Mouse (Mus musculus) limb, embryonic 12.5 days (tissue): ENCODE results near the gene Frmpd1. TPM values are rescaled to one million over a fixed set of nuclear protein-coding genes. Genes with fewer than 3 reads are reported as not detected.

Experiments
- ATAC-seq: fragments of 200-750 bp; cut with Nextera tagmentation; 2 replicates; pipeline ENCODE4 v1.8.0; 2017; ENCODE audit warnings: low read depth, moderate TSS enrichment; ENCODE audit not compliant: insufficient number of reproducible peaks, insufficient read depth, low FRiP score, low TSS enrichment
- H3K27ac ChIP-seq: fragments of 300-500 bp; sonication (generic); 2 replicates; pipeline ENCODE4 v1.5.1; 2016; ENCODE audit warnings: mild to moderate bottlenecking, moderate library complexity
- H3K27me3 ChIP-seq: fragments of 300-500 bp; sonication (generic); 2 replicates; pipeline ENCODE4 v1.6.1; 2016; ENCODE audit warnings: mild to moderate bottlenecking, moderate library complexity
- H3K36me3 ChIP-seq: fragments of 300-500 bp; sonication (generic); 2 replicates; pipeline ENCODE4 v1.6.1; 2016; ENCODE audit warnings: mild to moderate bottlenecking, moderate library complexity
- H3K4me1 ChIP-seq: fragments of 300-500 bp; sonication (generic); replicated peaks from 2 replicates; pipeline ENCODE4 v1.6.1; 2016
- H3K4me2 ChIP-seq: fragments of 300-500 bp; sonication (generic); 2 replicates; pipeline ENCODE4 v1.6.1; 2016; ENCODE audit warnings: mild to moderate bottlenecking, moderate library complexity
- H3K4me3 ChIP-seq: fragments of 300-500 bp; sonication (generic); replicated peaks from 2 replicates; pipeline ENCODE4 v1.5.1; 2016; ENCODE audit warnings: mild to moderate bottlenecking
- H3K9ac ChIP-seq: fragments of 300-500 bp; sonication (generic); replicated peaks from 2 replicates; pipeline ENCODE4 v1.6.1; 2016; ENCODE audit warnings: mild to moderate bottlenecking, moderate library complexity
- H3K9me3 ChIP-seq: fragments of 300-500 bp; sonication (generic); 2 replicates; pipeline ENCODE4 v1.6.1; 2016; ENCODE audit warnings: mild to moderate bottlenecking, moderate library complexity
- WGBS: fragments of 180-500 bp; shearing (Covaris S2); methylation state at CpG from one replicate; pipeline ENCODE4 v1.1.7; 2016; 5-methylcytosine and 5-hydroxymethylcytosine counted together
- polyA plus RNA-seq: library from polyadenylated mRNA; unstranded; fragments of >200 nt; fragmentation: Nextera tagmentation; extraction: Ambion mirVana; gene quantifications from 2 replicates; pipeline ENCODE4 v1.2.1, GENCODE M21; 2016

The Frmpd1 gene
- polyA plus RNA-seq, 1 experiment from 2014 or later = 3.6 TPM

DNA sequence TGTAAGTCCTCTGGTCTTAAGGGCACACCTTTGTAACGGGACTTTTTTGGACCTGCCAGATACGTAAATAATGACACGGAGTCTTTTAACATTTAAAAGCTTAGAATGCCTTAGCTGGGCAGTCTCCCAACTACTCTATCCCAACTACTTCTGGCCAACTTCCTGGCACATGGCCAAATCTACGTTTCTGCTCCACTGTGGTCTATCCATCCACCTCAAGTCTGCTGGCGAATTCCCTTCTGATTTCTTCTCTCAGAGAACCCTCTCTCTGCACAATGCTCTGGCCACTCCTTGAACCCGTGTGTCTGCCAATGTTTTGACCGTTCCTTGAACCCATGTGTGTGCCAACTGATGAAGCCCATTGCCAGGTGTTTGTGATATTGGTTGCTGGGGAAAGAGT lies 146.5 kb downstream of the Frmpd1 start:
- H3K4me2 ChIP-seq = no peak overlapping the region
- H3K27ac ChIP-seq = no peak overlapping the region
- 84% methylated on average over 7 of the region's 7 CpGs for WGBS
- H3K4me1 ChIP-seq = no peaks in the 10 kb centered on the region
- H3K4me3 ChIP-seq = no peak overlapping the region
- H3K27me3 ChIP-seq = no peaks in the 10 kb centered on the region; the same call in 1 of the 2 replicates
- no peak for ATAC-seq
- no peaks in the 10 kb centered on the region for H3K9me3 ChIP-seq
- H3K36me3 ChIP-seq = no peaks in the 10 kb centered on the region
- H3K9ac ChIP-seq = no peak overlapping the region

DNA sequence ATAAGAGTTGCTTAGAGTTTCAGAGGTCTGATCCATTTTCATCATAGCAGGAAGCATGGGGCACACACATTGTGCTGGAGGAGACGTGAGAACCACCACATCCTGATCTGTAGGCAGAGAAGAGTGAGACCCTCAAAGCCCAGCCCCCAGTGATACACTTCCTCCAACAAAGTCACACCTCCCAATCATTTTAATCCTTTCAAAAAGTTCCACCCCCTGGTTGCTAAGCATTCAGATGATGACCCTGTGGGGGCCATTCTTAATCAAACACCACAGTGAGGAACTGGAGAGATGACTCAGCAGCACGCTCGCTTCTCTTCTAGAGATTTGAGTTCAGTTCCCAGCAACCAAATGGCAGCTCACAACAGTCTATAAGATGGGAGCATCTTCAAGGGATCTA lies 147.8 kb downstream of the Frmpd1 start:
- Histone ChIP-seq H3K9ac (no peak overlapping the region), H3K4me3 (no peak overlapping the region), H3K9me3 (no peaks in the 10 kb centered on the region), H3K27ac (no peak overlapping the region), H3K27me3 (no peaks in the 10 kb centered on the region; the same call in 1 of the 2 replicates), H3K4me2 (no peak overlapping the region), H3K36me3 (no peaks in the 10 kb centered on the region), H3K4me1 (no peaks in the 10 kb centered on the region)
- ATAC-seq = no peak
- whole genome bisulfite sequencing = 83% methylated on average over 3 of the region's 3 CpGs

Other genes starting within 250 kb of the Frmpd1 start
- gene Grhpr, start 203.5 kb upstream of the Frmpd1 start, polyA plus RNA-seq = 54.7 and 57.3 TPM in 2 replicates
- gene Zbtb5, start 172.5 kb upstream of the Frmpd1 start, polyA plus RNA-seq = 41.7 and 42.5 TPM in 2 replicates
- 50.5 and 52.1 TPM in 2 replicates for gene Polr1e, start 166.3 kb upstream of the Frmpd1 start, polyA plus RNA-seq
- gene Fbxo10, start 100.3 kb upstream of the Frmpd1 start, polyA plus RNA-seq = 17.1 and 18.9 TPM in 2 replicates
- 196 and 201 TPM in 2 replicates for gene Tomm5, start 76.8 kb upstream of the Frmpd1 start, polyA plus RNA-seq
- 19.1 and 20.4 TPM in 2 replicates for gene Trmt10b, start 112.3 kb downstream of the Frmpd1 start, polyA plus RNA-seq
- gene Dcaf10, start 157.2 kb downstream of the Frmpd1 start, polyA plus RNA-seq = 19.9 and 20.4 TPM in 2 replicates
- 89.0 and 90.9 TPM in 2 replicates for gene Exosc3, start 157.9 kb downstream of the Frmpd1 start, polyA plus RNA-seq
- 77.7 and 80.1 TPM in 2 replicates for gene Slc25a51, start 223.9 kb downstream of the Frmpd1 start, polyA plus RNA-seq